Mouse (Mus musculus) liver, embryonic 11.5 days (tissue): ENCODE measurements around the gene Ppm1k. TPM values are rescaled to one million over a fixed set of nuclear protein-coding genes. Genes with fewer than 3 reads are reported as not detected.
"Not testable (repeated sequence)": the region's sequence is repeated elsewhere in the genome, so short reads cannot be mapped to it uniquely, and the experiment has no call there.

ENCODE experiments used
- ATAC-seq: fragments of 200-750 bp; cut with Nextera tagmentation; replicated peaks from 2 replicates; pipeline ENCODE4 v1.8.0; 2017; ENCODE audit warnings: moderate number of reproducible peaks, mild to moderate bottlenecking, moderate TSS enrichment, moderate library complexity; ENCODE audit not compliant: low FRiP score
- DNase-seq: peaks from one replicate; pipeline ENCODE4 v3.0.0-alpha.2; 2017; ENCODE audit warnings: low spot score
- H3K27ac ChIP-seq: fragments of 300-500 bp; sonication (generic); 2 replicates; pipeline ENCODE4 v1.5.1; 2014; ENCODE audit warnings: mild to moderate bottlenecking, low read depth, low read length, control low read depth
- H3K27me3 ChIP-seq: fragments of 300-500 bp; sonication (generic); replicated peaks from 2 replicates; pipeline ENCODE4 v1.6.1; 2014; ENCODE audit warnings: low read length, mixed read lengths; ENCODE audit not compliant: control insufficient read depth, insufficient read depth
- H3K36me3 ChIP-seq: fragments of 300-500 bp; sonication (generic); 2 replicates; pipeline ENCODE4 v1.6.1; 2014; ENCODE audit warnings: mild to moderate bottlenecking, low read length, moderate library complexity, mixed read lengths; ENCODE audit not compliant: control insufficient read depth, insufficient read depth
- H3K4me1 ChIP-seq: fragments of 300-500 bp; sonication (generic); replicated peaks from 2 replicates; pipeline ENCODE4 v1.6.1; 2014; ENCODE audit warnings: low read length, mixed read lengths; ENCODE audit not compliant: control insufficient read depth, insufficient read depth
- H3K4me2 ChIP-seq: fragments of 300-500 bp; sonication (generic); 2 replicates; pipeline ENCODE4 v1.6.1; 2014; ENCODE audit warnings: mild to moderate bottlenecking, control low read depth, moderate library complexity
- H3K4me3 ChIP-seq: fragments of 300-500 bp; sonication (generic); 2 replicates; pipeline ENCODE4 v1.5.1; 2014; ENCODE audit warnings: low read depth, low read length, control low read depth
- H3K9ac ChIP-seq: fragments of 300-500 bp; sonication (generic); 2 replicates; pipeline ENCODE4 v1.6.1; 2014; ENCODE audit warnings: low read depth, low read length, control low read depth
- H3K9me3 ChIP-seq: fragments of 300-500 bp; sonication (generic); 2 replicates; pipeline ENCODE4 v1.6.1; 2016; ENCODE audit warnings: low read length, inconsistent platforms, mixed read lengths; ENCODE audit not compliant: control insufficient read depth
- WGBS: fragments of 180-500 bp; shearing (Covaris S2); extraction: QIAGEN DNeasy Blood & Tissue Kit; methylation state at CpG from one replicate; pipeline ENCODE4 v1.1.7; 2014; 5-methylcytosine and 5-hydroxymethylcytosine counted together
- polyA plus RNA-seq: library from polyadenylated mRNA; unstranded; fragments of >200 nt; fragmentation: Nextera tagmentation; extraction: Ambion mirVana; gene quantifications from 2 replicates; pipeline ENCODE4 v1.2.1, GENCODE M21; 2014

The Ppm1k gene
- polyA plus RNA-seq, 1 experiment from 2014 or later = 3.5 TPM

- H3K27ac ChIP-seq, H3K4me1 ChIP-seq, H3K27me3 ChIP-seq, H3K4me2 ChIP-seq, H3K9ac ChIP-seq, H3K9me3 ChIP-seq, ATAC-seq, DNase-seq, H3K36me3 ChIP-seq, H3K4me3 ChIP-seq: not testable (repeated sequence)
- WGBS = 26% methylated on average over 3 of the region's 3 CpGs
Measured at GRCm38 (mm10) chr6:57468161-57468560, 67.1 kb downstream of the Ppm1k start.

Other genes starting within 250 kb of the Ppm1k start
- not detected in 2 replicates for gene Vmn1r16, start 206.0 kb downstream of the Ppm1k start, polyA plus RNA-seq
- gene Vmn1r17, start 171.7 kb downstream of the Ppm1k start, polyA plus RNA-seq = not detected in 2 replicates
- gene Vmn1r18, start 139.7 kb downstream of the Ppm1k start, polyA plus RNA-seq = not detected in 2 replicates
- not detected in 2 replicates for gene Vmn1r19, start 131.7 kb downstream of the Ppm1k start, polyA plus RNA-seq
- gene Vmn1r20, start 106.5 kb downstream of the Ppm1k start, polyA plus RNA-seq = not detected in 2 replicates
- gene Herc6, start 45.5 kb upstream of the Ppm1k start, polyA plus RNA-seq = 4.6 and 5.2 TPM in 2 replicates
- 13.5 and 14.9 TPM in 2 replicates for gene Pyurf, start 156.6 kb upstream of the Ppm1k start, polyA plus RNA-seq
- 21.5 and 25.9 TPM in 2 replicates for gene Lancl2, start 167.1 kb upstream of the Ppm1k start, polyA plus RNA-seq